Mouse (Mus musculus) heart, postnatal 10 days (tissue): ENCODE results near the gene Prr23a1. TPM values are rescaled to one million over a fixed set of nuclear protein-coding genes. Genes with fewer than 3 reads are reported as not detected.

Source experiments
- DNase-seq, 2 experiments: peaks; one replicate each; pipeline ENCODE4 v3.0.0; 2021
- intact Hi-C: fragments of 180-260 bp; cut with DNase I; formaldehyde crosslinking; loops from one replicate; pipeline ENCODE4 v1.15.1; 2025
- total RNA-seq, 2 experiments: library from RNA; stranded (reverse); gene quantifications; 2 replicates each; pipeline ENCODE4 v1.2.3; 2021

The Prr23a1 gene
- not detected for total RNA-seq

DNA sequence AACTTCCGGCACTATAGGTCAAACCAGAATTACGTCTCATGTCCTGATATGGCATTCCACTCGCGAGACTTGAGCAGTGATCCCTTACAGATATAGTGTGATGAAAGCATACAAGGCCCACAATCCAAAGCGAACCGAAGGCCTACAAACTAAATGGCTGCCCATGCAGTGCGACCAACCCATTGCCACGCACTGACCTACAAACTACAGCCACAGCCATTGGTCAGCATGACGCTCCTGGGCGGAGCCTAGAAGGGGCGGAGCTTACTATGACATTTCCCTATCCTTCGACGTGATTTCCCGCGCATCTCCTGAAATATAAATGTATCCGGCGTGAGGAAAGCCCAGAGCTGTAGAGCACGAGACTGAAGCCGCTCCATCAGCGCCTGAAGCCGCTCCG is at the start of gene Prr23a1:
TSS of gene Prr23a1 (plus strand) at position 387 of the 400 bp plus-strand sequence.
- intact Hi-C loops = no loop called here
- DNase-seq = no peak

- intact Hi-C loops = no loop called here
Observed at GRCm38 (mm10) chr9:98799021-98799420, 43.3 kb upstream of the Prr23a1 start.

GRCm38 (mm10) chr9:98803971-98804370 is 38.3 kb upstream of the Prr23a1 start:
- intact Hi-C loops = no loop called here
- no peak for DNase-seq

More at GRCm38 (mm10) chr9:98799021-98799420, 43.3 kb upstream of the Prr23a1 start:
- no peak for DNase-seq

GRCm38 (mm10) chr9:98805511-98805910 is 36.8 kb upstream of the Prr23a1 start:
- intact Hi-C loops = no loop called here
- no peak for DNase-seq

GRCm38 (mm10) chr9:98805934-98806333 is 36.4 kb upstream of the Prr23a1 start:
- no peak for DNase-seq
- intact Hi-C loops = no loop called here

DNA sequence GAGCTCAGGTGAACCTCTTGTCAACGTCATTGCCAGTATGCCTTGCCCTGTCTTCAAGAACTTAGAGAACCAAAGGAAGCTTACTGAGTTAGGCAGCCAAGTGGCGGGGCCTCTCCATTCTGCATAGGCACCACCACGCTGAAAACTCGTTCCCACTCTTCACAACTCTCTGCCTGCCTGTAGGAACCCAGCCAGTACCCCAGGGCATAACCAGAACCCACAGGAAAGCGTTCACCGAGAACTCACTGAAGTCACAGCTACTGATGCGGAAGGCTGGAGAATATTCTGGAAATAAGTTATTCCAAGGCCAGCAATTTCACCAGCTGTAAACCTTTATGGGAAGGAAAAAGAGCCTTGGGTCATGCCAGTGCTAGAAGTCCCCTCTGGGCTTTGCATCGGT is 34.7 kb upstream of the Prr23a1 start:
- intact Hi-C loops = no loop called here
- no peak for DNase-seq

DNA sequence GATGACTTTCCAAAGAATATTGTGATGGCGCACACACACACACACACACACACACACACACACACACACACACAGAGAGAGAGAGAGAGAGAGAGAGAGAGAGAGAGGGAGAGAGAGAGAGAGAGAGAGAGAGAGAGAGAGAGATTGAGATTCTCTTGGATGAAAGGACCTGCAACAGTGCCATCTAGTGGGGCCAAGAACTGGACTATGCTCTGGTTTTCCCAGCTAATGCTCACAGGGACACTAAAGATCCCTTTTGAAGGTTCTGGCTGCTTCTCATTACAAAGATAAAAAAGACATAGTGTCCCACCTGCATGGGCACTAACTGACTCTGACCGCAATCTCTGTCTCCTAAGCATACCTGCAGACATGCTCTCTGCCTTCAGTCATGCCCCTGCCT is 32.8 kb upstream of the Prr23a1 start:
- intact Hi-C loops = loop anchor here (1.0 kb wide), 2 partner anchors 163 to 195 kb away; no protein-coding TSS in a partner anchor
- peak; percentile 47 to 70 for DNase-seq

DNA sequence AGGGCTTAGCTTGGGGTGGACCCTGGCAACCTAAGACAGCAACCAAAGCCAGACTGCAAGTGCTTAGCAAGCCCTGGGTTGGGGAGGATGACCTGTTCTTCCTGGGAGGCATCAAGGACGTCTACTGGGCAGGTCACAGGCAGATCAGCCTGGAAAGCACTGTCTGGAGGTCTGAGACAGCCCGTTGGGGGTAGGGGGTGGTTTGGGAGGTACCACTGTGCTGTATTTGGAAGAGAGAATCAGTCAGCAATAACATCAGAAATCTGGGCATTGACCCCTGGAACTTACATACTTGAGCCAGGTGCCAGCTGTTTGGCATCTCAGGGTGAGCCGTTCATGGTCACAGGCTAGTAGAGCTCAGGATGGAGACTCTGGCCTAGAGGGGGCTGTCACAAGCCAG is 26.2 kb upstream of the Prr23a1 start:
- intact Hi-C loops = no loop called here
- no peak for DNase-seq

GRCm38 (mm10) chr9:98817592-98817991 is 24.7 kb upstream of the Prr23a1 start:
- intact Hi-C loops = no loop called here
- no peak for DNase-seq

- intact Hi-C loops = no loop called here
- DNase-seq = no peak
Observed at GRCm38 (mm10) chr9:98818971-98819370, 23.3 kb upstream of the Prr23a1 start.

- DNase-seq = peak; percentile 30 to 46
- intact Hi-C loops = no loop called here
Observed at GRCm38 (mm10) chr9:98819481-98819880, 22.8 kb upstream of the Prr23a1 start.

GRCm38 (mm10) chr9:98820461-98820860 is 21.8 kb upstream of the Prr23a1 start:
- intact Hi-C loops = no loop called here
- DNase-seq = no peak

GRCm38 (mm10) chr9:98821067-98821466 is 21.2 kb upstream of the Prr23a1 start:
- intact Hi-C loops = no loop called here
- DNase-seq = no peak

GRCm38 (mm10) chr9:98823805-98824204 is 18.5 kb upstream of the Prr23a1 start:
- no peak for DNase-seq
- intact Hi-C loops = no loop called here

DNA sequence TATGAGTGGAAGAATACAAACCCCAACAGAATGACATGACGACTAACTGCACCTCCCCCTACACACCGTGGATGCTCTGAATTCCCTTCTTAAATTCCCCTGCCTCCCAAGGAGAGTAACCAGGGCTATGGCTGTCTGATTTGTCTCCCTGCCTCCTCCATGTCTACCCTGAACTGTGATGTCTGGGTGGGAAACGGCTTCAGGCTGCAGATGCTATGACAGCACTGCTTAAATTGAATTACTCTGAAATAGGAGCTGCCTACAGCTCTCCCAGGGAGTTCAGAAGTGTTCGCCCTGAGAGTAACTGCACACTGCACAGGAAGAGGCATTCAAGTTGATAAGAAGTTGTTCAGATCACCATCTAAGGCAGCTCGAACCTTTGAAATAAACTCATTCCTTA is 12.8 kb upstream of the Prr23a1 start:
- DNase-seq = no peak
- intact Hi-C loops = no loop called here

GRCm38 (mm10) chr9:98837537-98838074 is 4.7 kb upstream of the Prr23a1 start:
- no peak for DNase-seq
- intact Hi-C loops = no loop called here

DNA sequence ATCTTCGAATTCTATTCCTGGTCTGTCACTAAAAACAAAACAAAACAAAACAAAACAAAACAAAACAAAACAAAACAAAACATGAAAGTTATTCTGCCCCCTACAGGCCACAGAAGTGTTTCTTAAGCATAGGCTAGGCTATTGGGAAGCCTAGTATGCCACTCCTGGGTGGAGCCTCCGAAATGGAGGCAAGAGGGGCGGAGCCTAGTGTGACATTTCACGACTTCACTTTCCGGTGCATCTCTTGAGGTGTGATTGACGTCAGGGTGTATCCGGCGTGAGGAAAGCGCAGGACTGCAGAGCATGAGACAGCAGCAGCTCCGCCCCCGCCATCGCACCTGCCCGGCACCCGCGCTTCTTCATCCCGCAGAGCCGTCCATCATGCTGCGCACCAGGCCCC is 13.9 kb downstream of the Prr23a1 start, which contains the start of gene Prr23a2:
TSS of gene Prr23a2 (plus strand) at position 285 of the 400 bp plus-strand sequence.
- intact Hi-C loops = no loop called here
- DNase-seq = no peak

GRCm38 (mm10) chr9:98863463-98863862 is 21.2 kb downstream of the Prr23a1 start:
- intact Hi-C loops = loop anchor here (5.0 kb wide), 1 partner anchor 216 kb away; no protein-coding TSS in a partner anchor
- DNase-seq = peak in 1 of 2 experiments; percentile 2

DNA sequence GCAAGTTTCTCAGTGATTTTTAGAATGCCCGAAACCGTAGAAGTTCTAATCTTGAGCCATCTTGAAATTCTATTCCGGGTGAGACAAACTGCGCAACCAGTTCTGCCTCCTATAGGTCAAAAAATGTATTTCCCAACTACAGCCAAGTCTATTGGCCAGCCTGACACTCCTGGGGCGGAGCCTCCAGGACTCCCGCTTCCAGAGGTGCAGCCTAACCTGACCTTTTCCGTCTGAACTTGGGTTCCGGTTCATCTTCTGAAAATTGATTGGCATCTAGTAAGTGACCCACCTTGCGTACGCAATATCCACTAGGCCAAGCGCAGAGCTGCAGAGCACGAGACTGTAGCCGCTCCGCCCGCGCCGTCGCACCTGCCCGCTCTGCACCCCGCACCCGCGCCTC is 22.3 kb downstream of the Prr23a1 start, which contains the start of gene Prr23a3:
TSS of gene Prr23a3 (plus strand) at position 197 of the 400 bp plus-strand sequence.
- intact Hi-C loops = loop anchor here (5.0 kb wide), 1 partner anchor 217 kb away; no protein-coding TSS in a partner anchor
- DNase-seq = no peak
